Mouse (Mus musculus): ENCODE measurements around the gene Bin2. TPM values are rescaled to one million over a fixed set of nuclear protein-coding genes. Genes with fewer than 3 reads are reported as not detected.

Gene Bin2
- total RNA-seq (2021) = 1 to 10 TPM; 4.5 to 6.2 TPM

GRCm38 (mm10) chr15:100669337-100669736 is at the start of gene Bin2:
Gene Bin2 (minus strand): TSS chr15:100669553.
- DNase-seq (ENCODE audit: low spot score in 2 of 2) = no peak
- intact Hi-C loops (cut with DNase I) = no loop called here

GRCm38 (mm10) chr15:100718572-100718971 is 49.2 kb upstream of the Bin2 start:
- no peak for DNase-seq (ENCODE audit: low spot score in 2 of 2)
- intact Hi-C loops (cut with DNase I) = no loop called here

GRCm38 (mm10) chr15:100717933-100718332 is 48.6 kb upstream of the Bin2 start:
- intact Hi-C loops (cut with DNase I) = no loop called here
- no peak for DNase-seq (ENCODE audit: low spot score in 2 of 2)

DNA sequence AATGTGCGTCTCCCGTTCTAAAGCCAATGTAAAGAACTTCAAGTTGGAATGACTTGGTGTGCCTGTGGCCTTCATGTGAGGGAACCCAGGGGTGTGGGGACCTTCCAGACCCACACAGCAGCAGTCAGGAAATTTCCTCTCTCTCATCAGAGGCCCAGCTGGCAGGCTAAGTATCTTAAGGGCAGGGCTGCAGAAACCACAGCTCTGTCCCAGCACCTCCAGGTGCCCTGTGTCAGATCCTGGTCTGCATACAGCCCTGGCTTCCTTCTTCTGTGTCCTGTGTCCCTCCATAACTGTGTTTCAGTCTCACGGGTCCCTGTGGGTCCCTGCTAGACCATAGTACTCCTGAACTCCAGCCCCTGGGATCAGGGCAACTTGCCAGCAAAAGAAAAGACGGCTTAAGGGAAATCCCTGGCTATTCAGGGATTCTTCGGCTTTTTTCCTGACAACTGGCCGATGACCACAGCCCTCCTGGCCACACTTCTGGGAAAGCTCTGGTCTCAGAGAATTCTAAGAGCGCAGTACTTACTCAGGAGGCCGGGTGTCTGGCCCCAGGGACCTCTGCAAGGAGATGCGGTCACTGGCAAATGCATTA is 46.1 kb upstream of the Bin2 start:
- DNase-seq (ENCODE audit: low spot score in 2 of 2) = no peak
- intact Hi-C loops (cut with DNase I) = no loop called here

DNA sequence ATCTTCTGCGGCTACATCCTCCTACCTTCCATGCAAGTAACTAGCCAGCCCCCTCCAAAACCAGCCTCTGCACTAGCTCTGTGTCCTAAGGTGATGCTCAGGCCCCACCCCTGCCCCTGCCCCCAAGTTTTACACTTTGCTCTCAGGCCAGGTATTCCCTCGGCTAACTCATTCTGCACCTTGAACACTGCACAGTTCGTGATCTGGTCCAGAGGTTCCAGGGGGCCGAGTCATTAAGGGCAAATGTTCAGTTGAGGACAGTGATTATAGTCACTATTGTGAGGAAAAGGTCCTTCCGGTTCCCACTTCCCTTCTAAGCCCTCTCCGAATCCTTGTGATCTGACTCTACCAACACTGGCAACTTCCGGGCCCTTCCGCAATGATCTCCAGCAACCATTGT is 45.1 kb upstream of the Bin2 start:
- intact Hi-C loops (cut with DNase I) = no loop called here
- no peak for DNase-seq (ENCODE audit: low spot score in 2 of 2)

GRCm38 (mm10) chr15:100710838-100711237 is 41.5 kb upstream of the Bin2 start:
- intact Hi-C loops (cut with DNase I) = no loop called here
- no peak for DNase-seq (ENCODE audit: low spot score in 2 of 2)

DNA sequence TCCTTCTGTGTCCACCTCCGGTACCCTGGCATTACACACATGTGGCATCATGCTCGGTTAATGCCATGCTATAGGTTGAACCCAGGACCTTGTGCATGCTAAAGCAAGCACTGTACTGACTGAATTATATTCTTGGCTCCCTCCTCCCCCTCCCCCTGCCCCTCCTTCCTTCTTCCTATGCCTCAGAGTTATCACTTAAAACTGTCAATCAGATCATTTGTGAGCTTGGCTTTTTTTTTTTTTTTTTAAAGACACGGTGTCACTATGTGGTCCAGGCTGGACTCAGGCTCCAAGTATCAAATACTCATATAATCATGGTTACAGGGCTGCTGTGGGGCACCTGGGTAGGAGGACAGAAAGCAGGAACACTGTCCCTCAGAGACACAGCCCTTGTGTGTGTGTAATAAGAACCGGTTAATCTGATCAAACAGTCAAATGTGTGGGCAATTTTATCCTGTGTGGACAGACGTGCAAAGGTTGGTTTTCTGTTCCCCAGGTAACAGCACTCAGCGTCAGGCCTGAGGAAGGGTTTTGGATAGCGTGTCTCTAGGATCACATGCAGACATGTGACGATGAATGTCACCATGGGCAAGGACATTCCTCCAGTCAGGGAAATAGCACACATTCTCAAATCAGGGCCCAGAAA is 39.2 kb upstream of the Bin2 start:
- no peak for DNase-seq (ENCODE audit: low spot score in 2 of 2)
- intact Hi-C loops (cut with DNase I) = no loop called here

DNA sequence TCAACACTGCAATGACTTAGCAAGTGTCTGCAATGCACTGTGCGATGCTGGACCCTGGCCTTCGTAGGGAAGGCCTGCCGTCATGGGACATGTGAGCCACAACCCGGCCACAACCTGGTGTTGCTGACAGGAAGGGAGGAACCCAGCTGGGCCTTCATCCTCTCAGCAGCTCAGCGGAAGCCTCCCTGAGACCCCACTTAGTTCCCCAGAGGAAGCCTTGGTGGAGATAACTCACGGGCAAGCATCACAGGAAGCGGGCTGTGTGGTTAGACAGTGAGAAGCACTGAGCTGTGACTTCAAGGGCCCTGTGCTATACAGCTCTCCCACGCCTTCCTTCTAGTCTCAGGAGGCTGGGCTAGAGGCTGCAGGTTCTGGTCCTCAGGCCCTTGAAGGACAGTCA is 36.9 kb upstream of the Bin2 start:
- no peak for DNase-seq (ENCODE audit: low spot score in 2 of 2)
- intact Hi-C loops (cut with DNase I) = no loop called here

- intact Hi-C loops (cut with DNase I) = no loop called here
- no peak for DNase-seq (ENCODE audit: low spot score in 2 of 2)
Observed at GRCm38 (mm10) chr15:100705376-100705775, 36.0 kb upstream of the Bin2 start.

DNA sequence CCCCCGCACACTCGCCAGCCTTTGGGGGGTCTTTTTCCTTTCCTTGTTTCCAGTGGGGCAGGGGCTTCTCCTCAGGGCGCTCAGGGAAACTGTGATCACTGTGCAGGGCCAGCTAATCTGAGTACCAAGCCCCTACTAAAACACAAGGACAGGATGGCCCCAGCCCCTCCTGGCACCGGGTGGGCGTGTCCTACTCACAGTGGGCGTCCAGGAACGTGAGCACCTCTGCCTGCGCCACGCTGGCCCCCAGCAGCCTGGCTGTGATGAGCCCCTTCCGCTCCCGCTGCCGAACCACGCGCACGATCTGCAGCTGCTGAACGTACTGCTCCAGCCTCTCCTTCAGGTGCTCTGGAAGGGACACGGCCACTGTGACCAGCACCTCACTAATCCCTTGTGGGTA is 34.6 kb upstream of the Bin2 start:
- no peak for DNase-seq (ENCODE audit: low spot score in 2 of 2)
- intact Hi-C loops (cut with DNase I) = no loop called here

DNA sequence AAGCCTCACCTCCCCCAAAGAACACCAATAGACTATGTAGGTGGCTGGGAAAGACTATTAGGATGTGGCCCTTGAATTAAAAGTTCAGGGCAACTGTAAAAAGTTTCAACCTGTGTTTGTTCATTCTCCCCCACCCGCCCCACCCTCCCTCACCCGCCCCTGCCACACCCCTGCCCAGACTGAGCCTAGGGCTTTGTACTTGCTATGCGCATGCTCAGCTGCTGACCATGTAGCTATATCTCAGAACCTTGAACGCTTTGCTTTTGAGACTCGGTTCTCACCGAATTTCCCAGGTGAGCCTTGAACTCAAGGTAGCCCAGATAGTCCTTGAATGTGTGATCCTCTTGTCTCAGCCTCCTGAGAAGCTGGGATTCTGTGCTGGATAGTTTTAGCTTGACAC is 32.5 kb upstream of the Bin2 start:
- intact Hi-C loops (cut with DNase I) = no loop called here
- DNase-seq (ENCODE audit: low spot score in 2 of 2) = no peak

DNA sequence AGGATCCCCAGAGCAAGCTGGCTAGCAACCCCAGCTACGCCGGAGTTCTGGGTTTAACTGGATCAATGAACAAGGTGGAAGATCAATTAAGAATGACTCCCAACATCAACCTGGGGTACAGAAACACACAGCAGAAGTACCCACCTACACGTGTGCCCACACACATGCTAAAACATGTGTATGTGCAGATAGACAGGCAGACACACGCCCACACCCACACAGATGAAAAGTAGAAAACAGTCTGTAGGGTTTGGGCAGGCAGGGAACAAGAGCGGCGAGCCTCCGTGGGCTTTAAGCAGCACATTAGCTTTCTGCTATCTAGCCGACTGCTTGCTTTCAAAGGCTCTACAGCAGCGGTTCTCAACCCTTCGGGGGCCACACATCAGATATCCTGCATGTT is 31.8 kb upstream of the Bin2 start:
- intact Hi-C loops (cut with DNase I) = no loop called here
- DNase-seq (ENCODE audit: low spot score in 2 of 2) = peak in 1 of 2 experiments; percentile 12

DNA sequence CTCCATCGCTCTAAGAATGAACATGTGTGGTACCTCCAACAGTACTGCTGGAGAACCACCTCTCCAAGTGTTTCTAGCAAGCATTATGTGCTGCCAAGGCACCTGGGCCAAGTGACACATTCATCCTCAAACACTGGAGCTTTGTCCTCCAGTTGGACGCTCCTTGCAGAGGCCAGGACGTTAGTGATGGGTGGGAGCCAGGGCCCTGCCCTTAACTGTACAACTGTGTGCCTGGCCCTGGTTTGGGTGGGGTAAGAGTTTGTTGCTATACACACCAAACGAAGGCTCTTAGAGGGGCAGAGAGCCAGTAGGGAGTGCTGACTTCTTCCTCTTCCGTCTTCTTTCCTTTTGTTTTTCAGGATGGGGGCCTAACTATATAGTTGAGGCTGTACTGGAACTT is 31.1 kb upstream of the Bin2 start:
- intact Hi-C loops (cut with DNase I) = no loop called here
- no peak for DNase-seq (ENCODE audit: low spot score in 2 of 2)

DNA sequence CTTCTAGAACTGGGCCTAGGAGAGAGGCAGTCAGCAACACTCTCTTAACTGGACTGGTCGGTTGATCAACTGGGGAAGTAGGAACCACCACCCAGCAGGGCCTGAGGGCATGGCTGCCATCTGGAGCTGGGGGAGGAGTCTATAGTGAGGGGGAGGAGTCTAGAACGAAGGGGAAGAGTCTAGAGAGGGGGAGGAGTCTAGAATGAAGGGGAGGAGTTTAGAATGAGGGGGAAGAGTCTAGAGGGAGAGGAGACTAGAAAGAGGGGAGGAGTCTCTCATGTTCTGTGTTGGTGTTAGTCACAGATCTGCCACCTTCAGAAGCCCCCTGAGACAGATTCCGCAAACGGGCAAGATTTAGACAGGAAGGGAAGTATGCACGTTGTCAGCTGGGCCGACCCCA is 30.0 kb upstream of the Bin2 start:
- no peak for DNase-seq (ENCODE audit: low spot score in 2 of 2)
- intact Hi-C loops (cut with DNase I) = no loop called here

GRCm38 (mm10) chr15:100698078-100698477 is 28.7 kb upstream of the Bin2 start:
- intact Hi-C loops (cut with DNase I) = no loop called here
- DNase-seq (ENCODE audit: low spot score in 2 of 2) = no peak

DNA sequence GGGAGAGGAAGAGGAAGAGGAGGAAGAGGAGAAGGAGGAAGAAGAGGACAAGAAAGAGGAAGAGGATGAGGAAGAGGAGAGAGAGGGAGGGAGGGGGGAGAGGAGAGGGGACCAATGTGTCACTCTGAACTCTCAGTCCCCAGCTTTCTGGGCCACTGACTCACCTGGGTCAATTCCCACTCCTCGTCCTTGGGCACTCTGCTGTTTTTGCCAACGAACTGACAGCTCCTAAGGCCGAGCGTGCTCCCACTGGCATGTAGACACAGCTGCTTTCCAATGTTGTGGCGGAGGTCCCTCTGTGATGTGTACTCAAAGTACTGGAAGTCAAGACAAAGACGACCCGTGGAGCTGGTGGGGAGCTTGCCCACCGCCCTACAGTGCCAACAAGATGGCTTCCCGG is 25.1 kb upstream of the Bin2 start:
- intact Hi-C loops (cut with DNase I) = no loop called here
- no peak for DNase-seq (ENCODE audit: low spot score in 2 of 2)

DNA sequence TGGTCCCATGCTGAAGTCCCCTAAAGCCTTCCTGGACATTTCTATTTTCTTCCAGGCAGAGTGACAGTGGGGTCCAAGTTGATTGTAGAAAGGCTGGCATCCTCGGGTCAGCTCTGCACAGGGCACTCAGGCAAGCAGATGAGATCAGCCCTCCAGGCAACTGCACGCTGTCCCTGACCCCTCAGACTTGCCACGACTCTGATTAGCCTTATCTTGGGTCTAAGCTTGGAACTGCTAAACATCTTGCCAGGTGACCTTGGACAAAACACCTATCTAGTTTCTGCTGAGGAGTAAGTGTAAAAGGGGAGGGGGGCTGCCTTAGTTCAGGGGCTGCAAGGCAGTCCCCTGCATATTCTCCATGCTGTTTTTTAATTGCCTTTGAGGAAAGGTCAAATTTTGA is 22.6 kb upstream of the Bin2 start:
- no peak for DNase-seq (ENCODE audit: low spot score in 2 of 2)
- intact Hi-C loops (cut with DNase I) = no loop called here

- intact Hi-C loops (cut with DNase I) = no loop called here
- no peak for DNase-seq (ENCODE audit: low spot score in 2 of 2)
Observed at GRCm38 (mm10) chr15:100687430-100687971, 18.1 kb upstream of the Bin2 start, which contains the start of gene Cela1. Gene Cela1 (minus strand): TSS chr15:100687921.

DNA sequence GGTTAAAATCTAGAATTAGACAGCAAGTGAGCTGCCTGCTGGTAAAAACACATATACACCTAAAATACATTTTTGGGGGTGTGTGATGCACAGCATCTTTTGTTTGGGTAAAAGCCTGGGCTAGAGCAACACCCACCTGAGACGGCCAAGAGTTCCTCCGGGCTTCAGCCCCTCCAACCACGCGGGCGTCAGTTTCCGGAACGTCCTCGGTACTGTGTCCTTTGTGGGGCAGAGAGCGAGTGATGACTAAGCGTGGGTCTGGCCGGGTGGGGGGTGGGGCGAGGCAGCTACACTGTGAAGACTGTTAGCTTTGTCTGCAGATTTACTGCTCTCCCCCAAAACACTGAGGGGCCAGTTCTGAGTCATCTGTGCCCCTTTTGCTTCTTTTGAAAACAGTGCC is 17.6 kb upstream of the Bin2 start:
- intact Hi-C loops (cut with DNase I) = no loop called here
- DNase-seq (ENCODE audit: low spot score in 2 of 2) = peak; percentile 43 to 49

- intact Hi-C loops (cut with DNase I) = no loop called here
- no peak for DNase-seq (ENCODE audit: low spot score in 2 of 2)
Observed at GRCm38 (mm10) chr15:100686434-100686833, 17.1 kb upstream of the Bin2 start.

GRCm38 (mm10) chr15:100685849-100686248 is 16.5 kb upstream of the Bin2 start:
- intact Hi-C loops (cut with DNase I) = no loop called here

GRCm38 (mm10) chr15:100685255-100685654 is 15.9 kb upstream of the Bin2 start:
- intact Hi-C loops (cut with DNase I) = no loop called here
- DNase-seq (ENCODE audit: low spot score in 2 of 2) = no peak

More at GRCm38 (mm10) chr15:100685849-100686248, 16.5 kb upstream of the Bin2 start:
- DNase-seq (ENCODE audit: low spot score in 2 of 2) = no peak

Measured in left cerebral cortex, postnatal 36 days (tissue).